Mouse (Mus musculus): ENCODE measurements at regions not wholly inside any gene's neighbourhood (a gene's known extent, or its start where the extent isn't known, plus 50 kb on each side); places are given as distances from the start of the nearest gene placed in this dataset.

DNA sequence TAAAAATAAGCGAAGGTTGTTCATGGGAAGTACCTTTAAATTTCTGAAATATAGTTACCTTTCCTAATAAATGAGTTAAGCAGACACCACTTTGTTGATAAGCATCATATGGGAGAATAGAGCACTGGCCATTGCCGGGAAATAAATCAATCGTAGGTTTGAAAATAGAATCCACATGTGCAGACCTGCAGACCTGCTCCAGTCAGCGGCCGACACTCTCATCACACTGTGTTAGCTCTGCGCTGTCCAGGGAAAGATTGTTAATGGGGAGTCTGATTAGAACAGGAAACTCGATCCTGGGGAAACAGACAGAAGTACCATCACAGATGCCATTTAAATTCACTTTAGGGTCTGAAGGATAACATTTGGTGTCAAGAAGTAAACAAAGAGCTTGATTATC, 53.4 kb upstream of the Hgf start:
- no peak for TF ChIP-seq CTCF (conservative IDR thresholded peaks at IDR 0.05)
- no peak overlapping the region for H3K27ac ChIP-seq
- H3K4me3 ChIP-seq: no peak overlapping the region
- no peak for DNase-seq (ENCODE audit: low spot score in 2 of 2)

Data from layer of hippocampus, adult 2 months (tissue).